Mouse (Mus musculus) liver, adult 2 months (tissue): ENCODE data around the gene Uxs1.

Experiments used
- CTCF ChIP-seq: fragments of 200-500 bp; IDR thresholded peaks from 2 replicates; pipeline ENCODE4 v1.5.1; 2011; ENCODE audit warnings: low read depth, low read length, control low read depth
- POLR2A ChIP-seq: fragments of 200-500 bp; IDR thresholded peaks from 2 replicates; pipeline ENCODE4 v1.6.1; 2011; ENCODE audit warnings: low read length, control low read depth; ENCODE audit not compliant: insufficient read depth; ENCODE audit errors: extremely low read depth

- TF ChIP-seq CTCF = no peak
- no peak for TF ChIP-seq POLR2A
Measured at GRCm38 (mm10) chr1:43843398-43843797, 15.8 kb upstream of the Uxs1 start.
